Mouse (Mus musculus) testis, postnatal 10 days (tissue): ENCODE data around the gene Pdzd2.

ENCODE experiments used
- DNase-seq: peaks from one replicate; pipeline ENCODE4 v3.0.0; 2021; ENCODE audit warnings: low spot score

Pdzd2 gene

DNA sequence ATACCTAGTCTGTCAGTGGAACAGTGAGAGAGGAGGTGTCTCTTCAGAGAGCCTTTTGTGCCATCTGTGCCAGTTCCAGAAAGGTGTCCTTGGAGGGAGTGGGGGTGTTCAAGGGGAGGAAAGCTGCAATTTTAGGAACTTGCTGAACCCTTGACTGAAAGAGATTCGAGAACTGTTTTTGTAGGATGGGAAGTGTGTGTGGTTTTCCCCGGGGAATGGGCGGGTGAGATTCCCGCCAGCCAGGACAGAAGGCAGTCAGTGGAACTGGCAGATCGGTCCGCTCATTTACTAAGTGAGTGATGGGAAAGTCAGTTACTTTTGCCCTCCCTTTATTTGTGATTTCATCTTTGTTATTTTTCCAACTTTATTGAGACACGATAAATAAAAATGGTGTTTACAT is 266.1 kb downstream of the Pdzd2 start:
- no peak for DNase-seq

DNA sequence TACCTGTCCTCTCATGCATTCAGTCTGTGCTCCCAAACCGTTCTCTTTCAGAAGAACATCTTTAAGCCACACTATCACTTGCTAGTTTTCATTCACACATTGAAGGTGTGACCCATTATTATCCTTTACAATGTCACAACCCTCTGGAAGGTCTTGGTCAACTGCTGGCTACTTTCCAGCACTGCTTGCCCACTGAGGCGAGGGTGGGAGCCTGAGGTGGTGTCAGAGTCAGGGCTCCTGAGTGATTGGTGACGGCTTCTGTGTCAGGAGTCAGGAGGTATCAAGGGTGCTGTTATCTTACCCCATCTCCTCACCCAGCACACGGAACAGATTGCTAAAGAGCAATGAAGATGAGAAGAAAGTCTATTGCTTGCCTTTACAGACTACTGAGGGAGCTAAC is 267.1 kb downstream of the Pdzd2 start:
- no peak for DNase-seq

DNA sequence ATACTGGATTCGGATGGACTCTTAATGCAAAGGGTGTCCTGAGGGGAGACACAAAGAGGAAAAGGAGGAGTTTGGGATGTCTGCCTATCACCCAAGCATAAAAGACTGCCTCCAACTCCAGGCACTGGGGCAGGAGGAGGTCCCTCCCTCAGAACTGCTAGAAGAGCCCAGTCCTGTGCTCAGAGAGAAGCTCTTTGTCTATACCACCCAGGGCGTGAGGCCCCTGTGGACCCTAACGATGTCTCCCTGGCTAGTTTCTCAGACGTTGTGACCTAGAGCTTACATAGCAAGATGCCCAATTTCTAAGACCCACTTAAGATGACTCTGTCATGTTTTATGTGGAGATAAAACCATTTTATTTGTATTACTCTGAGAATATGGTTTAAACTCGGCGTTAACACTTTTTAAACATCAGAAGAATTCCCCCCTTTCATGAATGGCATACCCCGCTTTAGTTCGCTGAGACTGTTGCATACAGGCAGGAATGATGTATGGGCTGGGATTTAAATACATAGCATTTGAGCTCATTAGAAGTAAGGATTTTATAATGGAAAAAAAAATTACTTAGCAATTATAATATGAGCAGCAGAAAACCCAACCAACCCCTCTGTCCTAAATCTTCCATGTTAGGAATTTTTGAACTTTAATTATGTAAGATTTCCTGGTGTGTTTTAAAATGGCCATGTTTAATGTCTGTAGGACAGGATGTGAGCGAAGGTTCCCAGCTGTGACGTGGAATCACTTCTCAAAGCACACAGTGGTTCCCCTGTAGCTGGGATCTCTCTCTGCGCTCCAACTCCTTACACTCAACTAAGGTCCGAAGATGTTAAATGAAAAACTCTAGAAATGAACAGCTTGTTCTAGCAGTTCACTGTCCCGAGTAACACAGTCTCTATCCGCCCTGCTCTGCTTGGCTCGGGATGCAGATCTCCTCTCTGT is 268.6 kb downstream of the Pdzd2 start:
- no peak for DNase-seq

DNA sequence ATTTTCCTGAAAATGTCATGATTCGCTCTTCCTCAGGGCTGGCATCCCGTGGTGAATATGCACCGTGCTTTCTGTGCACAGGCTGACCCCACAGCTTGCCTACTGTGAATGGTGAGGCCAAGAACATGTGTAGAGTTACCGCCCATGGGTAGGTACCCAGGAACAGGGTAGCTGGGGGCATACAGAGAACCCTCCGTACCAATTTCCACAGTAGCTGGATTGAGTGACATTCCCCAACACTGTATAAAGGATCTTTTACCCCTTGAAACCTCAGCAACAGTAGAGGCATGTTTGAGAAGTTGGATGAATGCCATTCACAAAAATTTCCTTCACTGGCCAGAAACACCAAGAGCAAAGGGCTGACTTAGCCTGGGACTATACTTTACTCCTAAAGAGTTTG is 271.1 kb downstream of the Pdzd2 start:
- DNase-seq: no peak

- no peak for DNase-seq
Observed at GRCm38 (mm10) chr15:12465748-12466147, 274.0 kb downstream of the Pdzd2 start.

DNA sequence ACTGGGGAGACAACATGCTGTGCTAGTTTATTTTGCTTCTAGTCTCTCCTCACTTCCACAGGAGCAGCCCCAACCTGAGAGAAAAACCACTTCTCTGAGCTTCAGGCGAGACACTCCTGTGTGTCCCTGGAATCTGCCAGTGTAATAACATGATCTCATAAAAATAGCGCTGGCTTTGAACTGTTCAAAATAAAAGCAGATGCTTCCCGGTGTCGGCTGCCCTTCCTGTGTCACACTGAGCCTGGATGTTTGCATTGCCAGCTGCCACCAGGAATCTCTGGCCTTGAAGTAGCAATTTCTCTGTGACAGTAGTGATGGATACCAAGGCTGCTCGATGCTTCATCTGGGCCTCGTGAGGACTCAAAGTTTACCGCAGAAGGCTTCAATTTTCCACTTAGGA is 282.9 kb downstream of the Pdzd2 start:
- DNase-seq: no peak

GRCm38 (mm10) chr15:12453343-12453742 is 286.4 kb downstream of the Pdzd2 start:
- no peak for DNase-seq

GRCm38 (mm10) chr15:12452141-12452995 is 287.4 kb downstream of the Pdzd2 start:
- no peak for DNase-seq

DNA sequence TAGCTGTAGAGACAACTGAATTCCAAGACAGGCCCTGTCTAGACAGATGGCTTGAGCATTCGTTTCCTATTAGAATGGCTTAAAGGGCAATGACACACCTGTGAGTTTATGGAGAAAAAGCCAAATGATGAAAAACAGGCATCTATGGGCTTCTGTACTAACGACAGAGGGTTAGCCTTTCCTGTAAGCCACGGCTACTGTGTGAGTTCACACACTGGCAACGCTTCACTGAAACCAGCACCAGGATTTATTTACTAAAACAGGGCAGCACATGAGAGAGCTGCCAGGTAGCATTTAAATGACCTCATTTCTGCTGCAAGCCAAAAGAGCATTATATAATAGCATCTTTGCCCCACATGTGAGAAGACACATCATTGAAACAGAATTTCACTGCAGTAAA is 288.3 kb downstream of the Pdzd2 start:
- no peak for DNase-seq

GRCm38 (mm10) chr15:12450790-12451189 is 288.9 kb downstream of the Pdzd2 start:
- no peak for DNase-seq

DNA sequence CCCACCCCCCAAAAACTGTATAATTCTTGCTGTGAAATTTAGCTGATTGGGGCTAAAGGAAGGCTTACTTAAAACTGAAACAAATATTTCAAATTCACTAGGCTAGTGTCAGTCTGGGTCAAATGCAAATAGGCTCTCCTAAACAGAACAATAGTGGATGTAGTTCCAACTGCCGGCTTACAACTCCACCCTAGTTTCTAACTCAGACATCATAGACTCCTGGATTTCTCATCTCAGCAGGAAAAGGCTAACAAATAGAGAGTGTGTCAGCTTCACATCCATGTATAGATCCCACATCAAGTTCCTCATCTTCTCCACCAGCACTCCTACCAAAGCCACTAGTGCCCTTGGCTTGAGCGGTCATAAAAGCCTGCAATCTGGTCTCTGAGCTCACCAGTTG is 290.4 kb downstream of the Pdzd2 start:
- no peak for DNase-seq

GRCm38 (mm10) chr15:12447021-12447434 is 292.7 kb downstream of the Pdzd2 start:
- no peak for DNase-seq

DNA sequence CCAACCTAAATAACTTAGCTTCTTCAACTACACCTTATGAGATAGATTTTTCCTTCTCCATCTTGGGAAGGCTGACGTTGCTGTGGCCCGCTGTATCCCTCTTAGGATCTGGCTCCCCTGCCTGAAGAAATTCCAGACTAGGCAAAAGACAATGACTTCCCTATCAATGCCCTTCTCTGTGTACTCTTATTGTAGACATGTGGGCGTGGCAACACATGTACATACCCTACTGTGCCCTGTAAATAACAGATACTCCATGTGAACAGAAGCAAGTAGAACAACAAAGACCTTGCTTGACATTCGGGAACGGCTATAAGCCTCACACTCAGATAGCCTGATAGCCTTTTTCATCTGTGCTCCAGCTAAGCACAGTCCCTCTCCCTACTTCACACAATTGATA is 295.2 kb downstream of the Pdzd2 start:
- DNase-seq: no peak

GRCm38 (mm10) chr15:12439351-12439751 is 300.4 kb downstream of the Pdzd2 start:
- no peak for DNase-seq

GRCm38 (mm10) chr15:12438691-12439090 is 301.0 kb downstream of the Pdzd2 start:
- DNase-seq: no peak

DNA sequence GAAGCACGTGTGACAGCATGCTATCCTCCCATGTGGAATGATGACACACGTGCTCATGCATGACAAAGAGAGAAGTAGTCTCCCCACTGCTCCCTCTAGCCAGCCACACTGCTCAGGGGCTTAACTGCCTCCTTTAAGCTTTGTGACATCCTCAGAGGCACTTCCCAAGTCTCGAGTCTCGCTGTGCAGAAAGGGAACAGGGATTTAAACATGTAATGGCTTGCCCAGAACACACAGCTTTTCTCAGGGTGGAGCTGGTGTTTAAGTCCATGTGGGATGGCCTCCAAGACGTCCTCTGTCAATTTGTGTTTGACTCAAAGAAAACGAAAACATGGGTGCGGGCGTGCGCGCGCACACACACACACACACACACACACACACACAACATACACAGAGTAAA is 301.6 kb downstream of the Pdzd2 start:
- DNase-seq: no peak

GRCm38 (mm10) chr15:12435910-12436309 is 303.8 kb downstream of the Pdzd2 start:
- DNase-seq: no peak

DNA sequence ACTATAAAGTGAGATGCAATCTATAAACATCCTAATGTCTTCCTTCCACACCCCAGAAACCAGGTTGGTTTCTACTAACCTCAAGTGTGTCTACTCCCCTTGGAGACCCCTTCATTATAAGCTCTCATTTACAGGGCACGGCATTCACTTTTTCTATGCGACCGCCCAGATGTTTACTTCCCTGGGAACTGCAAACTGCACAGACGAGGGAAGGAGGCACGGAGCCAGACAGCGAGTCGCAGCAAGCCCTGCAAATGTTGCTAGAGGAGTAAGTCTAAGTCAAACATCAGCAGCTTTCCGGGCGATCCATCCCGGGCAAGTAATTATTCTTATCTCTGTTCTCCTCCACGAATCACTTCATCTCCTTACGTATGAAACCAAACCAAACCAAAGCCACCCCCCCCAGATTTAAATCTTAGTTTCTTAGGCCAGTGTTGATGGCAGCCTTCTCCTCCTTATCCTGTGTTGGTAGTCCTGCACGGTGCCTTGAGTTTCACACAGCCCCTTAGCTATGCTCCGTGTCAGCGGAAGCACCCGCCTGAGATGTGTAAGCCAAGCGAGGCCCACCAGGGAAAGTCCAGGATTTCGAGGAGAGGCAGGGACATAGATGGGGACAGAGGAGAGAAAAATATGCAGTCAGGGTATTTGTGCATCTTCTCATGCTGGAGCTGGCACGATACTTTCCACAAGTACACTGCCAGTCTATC is 305.7 kb downstream of the Pdzd2 start:
- no peak for DNase-seq

GRCm38 (mm10) chr15:12432879-12433278 is 306.8 kb downstream of the Pdzd2 start:
- no peak for DNase-seq

DNA sequence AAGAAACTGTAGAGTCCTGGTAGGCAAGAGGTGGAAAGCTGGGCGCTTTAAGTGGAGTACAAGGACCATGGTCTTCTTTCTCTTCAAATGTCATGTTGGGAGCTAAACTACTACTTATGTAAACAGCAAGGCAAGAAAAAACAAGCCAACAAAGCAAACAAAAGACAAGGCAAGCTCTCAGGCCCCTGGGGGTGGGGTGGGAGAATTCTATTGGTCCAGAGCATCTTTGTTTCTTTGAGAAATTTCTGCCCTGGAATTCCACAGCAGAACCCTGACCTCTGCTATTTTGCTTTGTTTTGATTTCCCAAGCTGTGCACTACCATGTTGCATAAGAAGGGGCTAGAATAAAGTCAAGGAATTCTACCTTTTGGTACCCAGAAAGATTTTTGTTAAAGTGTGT is 307.4 kb downstream of the Pdzd2 start:
- DNase-seq: no peak

GRCm38 (mm10) chr15:12431684-12432083 is 308.0 kb downstream of the Pdzd2 start:
- no peak for DNase-seq

- DNase-seq: no peak
Observed at GRCm38 (mm10) chr15:12431188-12431587, 308.5 kb downstream of the Pdzd2 start.
